Mouse (Mus musculus): ENCODE data around the gene Cog6. TPM values are rescaled to one million over a fixed set of nuclear protein-coding genes. Genes with fewer than 3 reads are reported as not detected.

The Cog6 gene
- polyA plus RNA-seq, 1 experiment from 2014 or later = 54.9 TPM

DNA sequence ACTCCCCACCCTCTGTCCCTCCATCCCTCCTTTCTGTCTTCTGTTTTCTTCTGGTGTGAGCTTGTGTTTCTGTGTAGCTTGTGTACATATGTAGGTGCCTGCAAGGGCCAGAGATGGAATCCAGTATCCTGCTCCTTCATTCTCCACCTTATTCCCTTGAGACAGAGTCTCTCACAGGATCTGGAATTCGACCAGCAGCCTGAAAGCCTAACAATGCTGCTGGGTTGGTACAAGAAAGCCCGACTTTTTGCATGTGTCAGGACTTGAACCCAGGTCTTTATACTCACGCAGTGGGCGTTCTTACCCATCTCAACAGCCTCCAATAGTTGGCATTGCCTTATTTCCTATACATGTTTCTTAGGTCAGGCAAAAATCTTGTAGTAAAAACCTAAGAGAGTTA is 28.7 kb upstream of the Cog6 start:
- H3K27ac ChIP-seq (ENCODE audit: low read depth, low read length) = no peak overlapping the region
- 88% methylated on average over 4 of the region's 4 CpGs for WGBS
- H3K27me3 ChIP-seq (ENCODE audit: control insufficient read depth, insufficient read depth, low read length) = no peaks in the 10 kb centered on the region
- DNase-seq (ENCODE audit: low spot score) = no peak
- H3K4me3 ChIP-seq (ENCODE audit: low read depth, low read length) = no peak overlapping the region
- H3K9me3 ChIP-seq (ENCODE audit: control insufficient read depth, low read length) = no peaks in the 10 kb centered on the region
- H3K4me2 ChIP-seq (ENCODE audit: low read depth) = no peak overlapping the region
- no peak for ATAC-seq (ENCODE audit: insufficient read depth, low FRiP score, low TSS enrichment)
- no peaks in the 10 kb centered on the region for H3K36me3 ChIP-seq (ENCODE audit: control insufficient read depth, insufficient read depth, low read length)
- peaks cover 8% of the 10 kb centered on the region; the same call in 1 of the 2 replicates for H3K4me1 ChIP-seq (ENCODE audit: control insufficient read depth, insufficient read depth, low read length)
- no peak overlapping the region for H3K9ac ChIP-seq (ENCODE audit: low read length)

- Histone ChIP-seq H3K27ac (ENCODE audit: low read depth, low read length) (no peak overlapping the region), H3K36me3 (ENCODE audit: control insufficient read depth, insufficient read depth, low read length) (no peaks in the 10 kb centered on the region), H3K4me2 (ENCODE audit: low read depth) (peak overlapping the region; percentile 32; the same call in 1 of the 2 replicates), H3K4me3 (ENCODE audit: low read depth, low read length) (peak overlapping the region; percentile 13; the same call in 1 of the 2 replicates), H3K9me3 (ENCODE audit: control insufficient read depth, low read length) (no peaks in the 10 kb centered on the region), H3K4me1 (ENCODE audit: control insufficient read depth, insufficient read depth, low read length) (peaks cover 9% of the 10 kb centered on the region; the same call in 1 of the 2 replicates), H3K9ac (ENCODE audit: low read length) (no peak overlapping the region), H3K27me3 (ENCODE audit: control insufficient read depth, insufficient read depth, low read length) (no peaks in the 10 kb centered on the region)
- 49% methylated on average over 11 of the region's 11 CpGs for WGBS
- DNase-seq (ENCODE audit: low spot score) = peak; percentile 34
- ATAC-seq (ENCODE audit: insufficient read depth, low FRiP score, low TSS enrichment) = no peak
Measured at GRCm38 (mm10) chr3:53044682-53045299, 27.8 kb upstream of the Cog6 start.

DNA sequence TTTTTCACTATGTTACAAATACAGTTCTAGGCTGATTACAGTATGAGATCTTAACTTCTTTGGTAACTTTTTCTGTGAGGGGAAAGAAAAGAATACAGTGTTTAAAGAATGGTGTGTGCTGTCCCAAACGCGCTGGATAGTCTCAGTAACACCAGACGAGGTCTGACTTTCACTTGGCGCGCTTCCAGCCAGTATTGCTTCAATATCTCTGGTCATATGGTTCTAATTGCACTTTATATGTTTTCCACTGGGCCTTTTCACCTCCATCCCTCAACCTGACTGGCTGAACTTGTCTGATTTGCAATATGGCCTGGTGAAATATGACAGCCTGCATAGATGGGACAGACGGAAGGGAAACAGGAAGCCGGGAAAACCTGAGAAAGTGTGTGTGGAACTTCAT is 27.2 kb upstream of the Cog6 start:
- Histone ChIP-seq H3K4me3 (ENCODE audit: low read depth, low read length) (peak overlapping the region; percentile 13; the same call in 1 of the 2 replicates), H3K27me3 (ENCODE audit: control insufficient read depth, insufficient read depth, low read length) (no peaks in the 10 kb centered on the region), H3K36me3 (ENCODE audit: control insufficient read depth, insufficient read depth, low read length) (no peaks in the 10 kb centered on the region), H3K9me3 (ENCODE audit: control insufficient read depth, low read length) (no peaks in the 10 kb centered on the region), H3K4me2 (ENCODE audit: low read depth) (peak overlapping the region; percentile 32), H3K27ac (ENCODE audit: low read depth, low read length) (no peak overlapping the region), H3K9ac (ENCODE audit: low read length) (no peak overlapping the region), H3K4me1 (ENCODE audit: control insufficient read depth, insufficient read depth, low read length) (peaks cover 9% of the 10 kb centered on the region; the same call in 1 of the 2 replicates)
- ATAC-seq (ENCODE audit: insufficient read depth, low FRiP score, low TSS enrichment) = no peak
- 56% methylated on average over 7 of the region's 7 CpGs for WGBS
- peak; percentile 35 for DNase-seq (ENCODE audit: low spot score)

DNA sequence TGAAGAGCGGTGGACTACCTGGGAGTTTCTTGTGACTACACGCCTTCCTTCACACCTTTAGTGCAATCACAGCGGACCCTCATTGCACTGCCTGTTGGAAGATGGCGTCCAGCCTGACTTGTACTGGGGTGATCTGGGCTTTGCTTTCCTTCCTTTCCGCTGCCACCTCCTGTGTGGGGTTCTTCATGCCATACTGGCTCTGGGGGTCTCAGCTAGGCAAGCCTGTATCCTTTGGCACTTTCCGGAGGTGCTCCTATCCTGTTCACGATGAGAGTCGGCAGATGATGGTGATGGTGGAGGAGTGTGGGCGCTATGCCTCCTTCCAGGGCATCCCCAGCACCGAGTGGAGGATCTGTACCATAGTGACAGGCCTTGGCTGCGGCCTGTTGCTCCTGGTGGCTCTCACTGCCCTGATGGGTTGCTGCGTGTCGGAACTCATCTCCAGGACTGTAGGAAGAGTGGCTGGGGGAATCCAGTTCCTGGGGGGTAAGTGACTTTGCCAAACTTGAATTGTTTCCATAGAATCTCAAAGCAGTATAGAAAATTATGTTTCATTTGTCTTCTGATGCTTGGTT is 26.3 kb upstream of the Cog6 start:
- Histone ChIP-seq H3K9ac (ENCODE audit: low read length) (no peak overlapping the region), H3K9me3 (ENCODE audit: control insufficient read depth, low read length) (no peaks in the 10 kb centered on the region), H3K4me3 (ENCODE audit: low read depth, low read length) (no peak overlapping the region), H3K4me1 (ENCODE audit: control insufficient read depth, insufficient read depth, low read length) (peaks cover 9% of the 10 kb centered on the region; the same call in 1 of the 2 replicates), H3K27ac (ENCODE audit: low read depth, low read length) (no peak overlapping the region), H3K27me3 (ENCODE audit: control insufficient read depth, insufficient read depth, low read length) (no peaks in the 10 kb centered on the region), H3K36me3 (ENCODE audit: control insufficient read depth, insufficient read depth, low read length) (no peaks in the 10 kb centered on the region), H3K4me2 (ENCODE audit: low read depth) (peak overlapping the region; percentile 17; the same call in 1 of the 2 replicates)
- DNase-seq (ENCODE audit: low spot score) (no peak), ATAC-seq (ENCODE audit: insufficient read depth, low FRiP score, low TSS enrichment) (no peak)
- 89% methylated on average over 13 of the region's 13 CpGs for WGBS

DNA sequence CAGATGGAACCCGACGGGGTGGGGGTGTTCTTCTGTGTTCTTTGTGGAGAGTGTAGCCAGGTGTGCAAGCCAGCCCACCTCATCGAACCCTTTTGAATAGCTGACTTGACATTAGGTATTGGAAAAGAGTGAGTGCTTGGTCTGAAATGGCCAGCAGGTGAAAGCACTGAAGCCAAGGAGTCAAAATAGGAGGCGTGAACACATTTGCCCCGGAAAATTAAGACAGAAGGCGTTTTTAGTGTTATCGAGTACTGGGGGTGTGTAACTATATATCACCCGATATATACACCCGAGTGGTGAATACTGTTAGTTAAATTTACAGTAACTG is 25.2 kb upstream of the Cog6 start:
- peak overlapping the region; percentile 74 for H3K4me3 ChIP-seq (ENCODE audit: low read depth, low read length)
- H3K27me3 ChIP-seq (ENCODE audit: control insufficient read depth, insufficient read depth, low read length) = no peaks in the 10 kb centered on the region
- H3K4me2 ChIP-seq (ENCODE audit: low read depth) = peak overlapping the region; percentile 85
- no peak for ATAC-seq (ENCODE audit: insufficient read depth, low FRiP score, low TSS enrichment)
- no peak overlapping the region for H3K27ac ChIP-seq (ENCODE audit: low read depth, low read length)
- H3K4me1 ChIP-seq (ENCODE audit: control insufficient read depth, insufficient read depth, low read length) = peaks cover 9% of the 10 kb centered on the region; the same call in 1 of the 2 replicates
- peak overlapping the region; percentile 77 for H3K9ac ChIP-seq (ENCODE audit: low read length)
- no peaks in the 10 kb centered on the region for H3K36me3 ChIP-seq (ENCODE audit: control insufficient read depth, insufficient read depth, low read length)
- WGBS = 23% methylated on average over 9 of the region's 9 CpGs
- DNase-seq (ENCODE audit: low spot score) = no peak
- no peaks in the 10 kb centered on the region for H3K9me3 ChIP-seq (ENCODE audit: control insufficient read depth, low read length)

- Histone ChIP-seq H3K4me3 (ENCODE audit: low read depth, low read length) (peak within 1 kb of the TSS; percentile 74), H3K27ac (ENCODE audit: low read depth, low read length) (peak within 1 kb of the TSS; percentile 46), H3K36me3 (ENCODE audit: control insufficient read depth, insufficient read depth, low read length) (no peaks in the 10 kb centered on the region), H3K9ac (ENCODE audit: low read length) (peak within 1 kb of the TSS; percentile 77), H3K27me3 (ENCODE audit: control insufficient read depth, insufficient read depth, low read length) (no peaks in the 10 kb centered on the region), H3K4me2 (ENCODE audit: low read depth) (peak within 1 kb of the TSS; percentile 85), H3K9me3 (ENCODE audit: control insufficient read depth, low read length) (no peaks in the 10 kb centered on the region), H3K4me1 (ENCODE audit: control insufficient read depth, insufficient read depth, low read length) (peaks cover 9% of the 10 kb centered on the region; the same call in 1 of the 2 replicates)
- peak; percentile 86 for ATAC-seq (ENCODE audit: insufficient read depth, low FRiP score, low TSS enrichment)
- peak; percentile 86 for DNase-seq (ENCODE audit: low spot score)
- WGBS = under 1% methylated on average over 54 of the region's 58 CpGs
Measured at GRCm38 (mm10) chr3:53041411-53042239, 24.6 kb upstream of the Cog6 start, which contains the start of gene Lhfp. TSS of gene Lhfp (plus strand) at chr3:53041528.

GRCm38 (mm10) chr3:53040593-53041410 is 23.8 kb upstream of the Cog6 start:
- no peak overlapping the region for H3K27ac ChIP-seq (ENCODE audit: low read depth, low read length)

GRCm38 (mm10) chr3:53039746-53040145 is 22.7 kb upstream of the Cog6 start:
- Histone ChIP-seq H3K4me2 (ENCODE audit: low read depth) (no peak overlapping the region), H3K9me3 (ENCODE audit: control insufficient read depth, low read length) (no peaks in the 10 kb centered on the region), H3K27ac (ENCODE audit: low read depth, low read length) (no peak overlapping the region), H3K27me3 (ENCODE audit: control insufficient read depth, insufficient read depth, low read length) (no peaks in the 10 kb centered on the region), H3K4me1 (ENCODE audit: control insufficient read depth, insufficient read depth, low read length) (peaks cover 5% of the 10 kb centered on the region; the same call in 1 of the 2 replicates), H3K36me3 (ENCODE audit: control insufficient read depth, insufficient read depth, low read length) (no peaks in the 10 kb centered on the region), H3K4me3 (ENCODE audit: low read depth, low read length) (no peak overlapping the region), H3K9ac (ENCODE audit: low read length) (no peak overlapping the region)
- 83% methylated on average over 8 of the region's 8 CpGs for WGBS
- DNase-seq (ENCODE audit: low spot score) = no peak
- no peak for ATAC-seq (ENCODE audit: insufficient read depth, low FRiP score, low TSS enrichment)

More at GRCm38 (mm10) chr3:53040593-53041410, 23.8 kb upstream of the Cog6 start:
- Histone ChIP-seq H3K4me2 (ENCODE audit: low read depth) (peak overlapping the region; percentile 85), H3K36me3 (ENCODE audit: control insufficient read depth, insufficient read depth, low read length) (no peaks in the 10 kb centered on the region), H3K4me3 (ENCODE audit: low read depth, low read length) (peak overlapping the region; percentile 74), H3K27me3 (ENCODE audit: control insufficient read depth, insufficient read depth, low read length) (no peaks in the 10 kb centered on the region), H3K9ac (ENCODE audit: low read length) (peak overlapping the region; percentile 77), H3K9me3 (ENCODE audit: control insufficient read depth, low read length) (no peaks in the 10 kb centered on the region), H3K4me1 (ENCODE audit: control insufficient read depth, insufficient read depth, low read length) (peaks cover 8% of the 10 kb centered on the region; the same call in 1 of the 2 replicates)
- 7% methylated on average over 17 of the region's 17 CpGs for WGBS
- ATAC-seq (ENCODE audit: insufficient read depth, low FRiP score, low TSS enrichment) (peak; percentile 56; the same call in 1 of the 2 replicates), DNase-seq (ENCODE audit: low spot score) (no peak)
